Mouse (Mus musculus) G1E-ER4 (cell line): ENCODE results near the gene Cenpn. TPM values are rescaled to one million over a fixed set of nuclear protein-coding genes. Genes with fewer than 3 reads are reported as not detected.
A peak's percentile ranks its signal among the peaks of the same experiment; 100 is the strongest.

ENCODE experiments used
- GATA1 ChIP-seq: IDR thresholded peaks from one replicate; pipeline ENCODE4 v1.8.0; 2012; ENCODE audit warnings: low read length, inconsistent platforms
- polyA plus RNA-seq: library from polyadenylated mRNA; stranded (reverse); fragments of >175 nt; gene quantifications from 2 replicates; pipeline ENCODE4 v1.2.3, GENCODE M21; 2012

Cenpn gene
- polyA plus RNA-seq, 1 experiment: 5.9 TPM

- TF ChIP-seq GATA1: no peak
These were observed 679 bp downstream of the Cenpn start for GRCm38 (mm10) chr8:116922060-116922757.

DNA sequence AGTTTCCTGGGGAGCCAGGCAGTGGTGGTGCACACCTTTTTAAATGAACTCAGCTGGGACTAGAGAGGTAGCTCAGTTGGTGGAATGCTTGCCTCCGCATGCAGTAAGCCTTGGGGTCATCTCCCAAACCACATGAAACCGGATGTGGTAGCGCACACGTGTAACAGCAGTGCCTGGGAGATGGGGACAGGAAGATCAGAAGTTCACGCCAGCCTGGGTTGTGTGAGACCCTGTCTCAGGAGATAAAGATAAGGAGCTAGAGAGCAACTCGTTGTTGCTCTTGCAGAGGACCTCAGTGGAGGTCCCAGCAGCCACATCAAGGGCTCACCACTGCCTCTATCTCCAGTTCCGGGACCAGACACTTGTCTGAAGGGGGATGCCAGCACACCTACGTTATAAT lies 2.0 kb downstream of the Cenpn start:
- TF ChIP-seq GATA1: peak; percentile 15

GRCm38 (mm10) chr8:116927880-116928279 lies 6.3 kb downstream of the Cenpn start:
- TF ChIP-seq GATA1: no peak

DNA sequence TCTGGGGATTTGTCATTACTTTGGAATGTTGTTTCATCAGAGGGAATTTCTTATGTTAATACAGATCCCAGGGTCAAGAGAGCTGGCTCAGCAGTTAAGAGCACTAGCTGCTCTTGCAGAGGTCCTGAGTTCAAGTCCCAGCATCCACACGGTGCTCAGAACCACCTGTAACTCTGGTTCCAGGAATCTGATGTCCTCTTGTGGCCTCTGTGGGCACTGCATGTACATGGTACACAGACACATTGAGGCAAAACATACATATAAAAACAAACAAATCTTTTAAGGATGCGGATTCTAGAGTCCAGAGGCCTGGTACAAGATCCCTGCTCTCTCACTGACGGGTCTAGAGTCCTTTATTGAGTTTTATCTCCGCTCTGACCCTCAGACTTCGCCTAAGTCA lies 7.1 kb downstream of the Cenpn start:
- no peak for TF ChIP-seq GATA1

- TF ChIP-seq GATA1: no peak
These were observed 13.4 kb downstream of the Cenpn start for GRCm38 (mm10) chr8:116934976-116935375.

GRCm38 (mm10) chr8:116935506-116935905 lies 14.0 kb downstream of the Cenpn start:
- no peak for TF ChIP-seq GATA1

- no peak for TF ChIP-seq GATA1
These were observed 20.9 kb downstream of the Cenpn start for GRCm38 (mm10) chr8:116942284-116943058.

DNA sequence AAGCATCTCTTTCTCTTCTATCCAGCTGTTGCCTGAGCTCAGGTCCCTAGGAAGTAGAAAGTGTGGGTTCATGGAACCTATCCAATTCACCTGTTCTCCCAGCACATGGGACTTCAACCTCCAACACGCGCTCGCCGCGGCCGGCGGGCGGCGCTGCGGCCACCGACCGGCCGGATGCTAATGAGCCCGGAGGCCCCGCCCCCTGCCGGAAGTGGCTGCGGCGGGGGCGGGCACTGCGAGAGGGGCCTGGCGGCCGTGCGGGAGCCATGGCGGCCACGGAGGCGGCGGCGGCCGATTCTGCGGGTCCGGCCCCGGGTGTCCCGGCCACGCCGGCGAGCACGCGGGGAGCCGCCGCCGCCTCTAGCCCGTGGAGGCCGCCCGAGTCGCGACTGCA lies 21.6 kb downstream of the Cenpn start, which contains the start of gene Atmin:
Gene Atmin, plus strand, starts transcription at position 233 of the 394 bp plus-strand sequence.
- no peak for TF ChIP-seq GATA1

DNA sequence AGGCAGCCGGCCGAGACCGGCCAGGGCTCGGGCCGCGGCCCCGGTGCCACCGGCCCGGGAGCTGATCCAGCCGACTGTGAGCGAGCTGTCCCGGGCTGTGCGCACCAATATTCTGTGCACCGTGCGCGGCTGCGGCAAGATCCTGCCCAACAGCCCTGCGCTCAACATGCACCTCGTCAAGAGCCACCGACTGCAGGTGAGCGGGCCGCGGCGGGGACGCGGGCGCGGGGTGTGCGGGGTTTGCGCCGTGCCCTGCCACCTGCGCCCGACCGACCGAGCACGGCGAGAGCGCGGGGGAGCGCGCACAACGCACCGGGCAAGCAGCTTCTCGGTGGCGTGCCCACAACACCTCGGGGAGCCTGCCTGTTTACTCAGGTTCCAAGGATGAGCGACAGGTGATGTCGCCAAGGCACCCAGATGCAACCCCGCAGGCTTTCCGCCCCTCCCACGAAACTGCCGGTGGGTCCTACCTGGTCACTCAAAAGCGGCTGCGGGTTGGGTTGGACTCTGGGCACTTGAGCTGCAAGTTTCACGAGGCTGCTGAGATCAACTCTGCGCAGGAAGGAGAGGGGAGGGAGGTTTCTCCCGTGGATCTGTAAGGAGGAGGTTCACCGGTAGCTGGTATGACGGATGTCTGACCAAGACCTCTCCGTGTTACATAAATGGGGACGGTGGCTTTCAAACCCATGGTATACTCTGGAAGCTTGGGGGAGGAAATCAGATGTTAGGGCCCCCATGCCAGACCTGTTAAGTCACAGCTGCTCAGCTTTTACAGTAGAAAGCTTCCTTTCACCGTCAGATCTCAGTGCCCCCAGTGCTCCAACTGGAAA lies 22.2 kb downstream of the Cenpn start:
- no peak for TF ChIP-seq GATA1

DNA sequence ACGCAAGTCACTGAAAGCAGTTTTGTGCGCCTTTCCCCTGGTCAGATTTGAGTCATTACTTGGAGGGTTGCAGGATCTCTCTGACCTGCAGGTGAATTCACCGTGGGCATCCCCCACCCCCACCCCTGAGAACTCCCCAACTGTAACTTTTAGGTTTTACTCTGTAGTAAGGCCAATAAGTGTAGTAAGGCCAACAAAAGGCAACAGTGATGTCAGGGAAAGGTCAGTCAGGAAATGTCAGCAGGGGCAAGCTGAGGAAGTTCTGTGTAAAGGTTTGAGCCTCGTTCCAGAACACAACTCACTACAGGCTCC lies 22.8 kb downstream of the Cenpn start:
- TF ChIP-seq GATA1: no peak

DNA sequence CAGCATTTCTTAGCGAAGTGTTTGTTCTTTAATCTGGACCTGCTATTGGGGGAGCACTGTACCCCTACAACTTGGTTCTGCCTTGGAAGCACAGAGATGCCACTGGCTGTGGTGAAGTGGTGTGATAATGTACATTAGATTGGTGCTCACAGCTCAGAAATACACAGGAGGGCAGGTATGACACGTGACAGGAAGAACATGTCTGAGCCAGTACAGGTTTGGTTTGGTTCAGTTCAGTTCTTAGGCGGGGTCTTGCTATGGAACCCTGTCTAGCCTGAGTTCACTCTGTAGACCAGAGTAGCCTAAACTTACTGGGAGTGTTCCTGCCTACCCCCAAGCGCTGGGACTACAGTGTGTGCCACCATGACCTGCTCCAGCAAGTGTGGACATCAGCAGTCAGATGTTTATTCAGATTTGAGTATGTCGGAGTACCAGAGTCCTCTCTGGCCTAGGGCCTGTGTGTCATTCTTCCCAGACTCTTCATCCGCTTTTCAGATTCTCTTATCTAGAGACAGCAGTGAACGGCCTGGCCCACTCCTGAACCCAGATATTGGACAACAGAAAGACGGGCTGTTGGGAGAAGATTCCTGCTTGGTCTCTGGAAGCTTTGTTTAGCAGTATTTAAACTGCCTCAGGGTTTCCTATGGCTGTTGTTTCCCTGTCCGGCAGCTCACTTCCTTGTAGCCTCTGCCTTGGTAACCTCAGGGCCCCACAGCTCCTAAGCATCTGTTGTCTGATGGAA lies 23.8 kb downstream of the Cenpn start:
- TF ChIP-seq GATA1: no peak

- no peak for TF ChIP-seq GATA1
These were observed 24.8 kb downstream of the Cenpn start for GRCm38 (mm10) chr8:116946268-116946838.

- TF ChIP-seq GATA1: no peak
These were observed 25.3 kb downstream of the Cenpn start for GRCm38 (mm10) chr8:116946851-116947250.

- no peak for TF ChIP-seq GATA1
These were observed 26.1 kb downstream of the Cenpn start for GRCm38 (mm10) chr8:116947589-116947988.

GRCm38 (mm10) chr8:116951369-116951768 lies 29.8 kb downstream of the Cenpn start:
- no peak for TF ChIP-seq GATA1

DNA sequence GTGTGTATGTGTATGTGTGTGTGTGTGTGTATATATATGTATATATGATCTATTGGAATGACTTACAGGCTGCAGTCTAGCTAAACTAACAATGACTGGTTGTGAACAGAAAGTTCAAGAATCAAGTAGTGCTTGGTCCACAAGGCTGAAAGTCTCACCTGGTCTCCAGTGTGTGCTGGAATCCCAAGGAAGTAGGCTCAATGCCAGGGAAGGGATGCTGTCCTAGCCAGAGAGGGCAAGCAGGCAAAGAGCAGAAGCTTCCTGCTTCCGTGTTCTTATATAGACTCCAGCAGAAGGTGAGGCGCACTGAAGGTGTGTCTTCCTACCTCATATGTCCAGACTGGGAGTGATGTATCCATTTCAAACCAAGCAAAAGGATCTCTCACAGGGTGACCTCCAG lies 30.2 kb downstream of the Cenpn start:
- TF ChIP-seq GATA1: no peak
